Mouse (Mus musculus): ENCODE measurements around the gene Pde3a. TPM values are rescaled to one million over a fixed set of nuclear protein-coding genes. Genes with fewer than 3 reads are reported as not detected.

Gene Pde3a
- polyA plus RNA-seq, 1 experiment from 2014 or later, result 5.5 TPM

- no peak for ATAC-seq (ENCODE audit: insufficient number of reproducible peaks, insufficient read depth, low FRiP score, low TSS enrichment, low read depth)
- Histone ChIP-seq H3K36me3 (no peaks in the 10 kb centered on the region), H3K27ac (no peak overlapping the region), H3K4me2 (no peak overlapping the region), H3K4me3 (replicated peaks) (no peak overlapping the region), H3K27me3 (no peaks in the 10 kb centered on the region), H3K9me3 (no peaks in the 10 kb centered on the region), H3K9ac (replicated peaks) (no peak overlapping the region), H3K4me1 (replicated peaks) (0 out of 2 replicates have a peak, but pooled peaks cover 5% of the 10 kb centered on the region)
- 33% methylated on average over 5 of the region's 5 CpGs for WGBS
Observed at GRCm38 (mm10) chr6:141405496-141405895, 156.4 kb downstream of the Pde3a start.

GRCm38 (mm10) chr6:141408758-141409157 is 159.7 kb downstream of the Pde3a start:
- H3K9ac ChIP-seq (replicated peaks), result no peak overlapping the region
- no peak overlapping the region for H3K4me3 ChIP-seq (replicated peaks)
- no peaks in the 10 kb centered on the region for H3K9me3 ChIP-seq
- H3K36me3 ChIP-seq, result no peaks in the 10 kb centered on the region
- no peak overlapping the region for H3K27ac ChIP-seq
- 0 out of 2 replicates have a peak, but pooled peaks cover 5% of the 10 kb centered on the region for H3K4me1 ChIP-seq (replicated peaks)
- H3K4me2 ChIP-seq, result no peak overlapping the region
- 94% methylated on average over 4 of the region's 4 CpGs for WGBS
- H3K27me3 ChIP-seq, result no peaks in the 10 kb centered on the region
- no peak for ATAC-seq (ENCODE audit: insufficient number of reproducible peaks, insufficient read depth, low FRiP score, low TSS enrichment, low read depth)

- no peak overlapping the region for H3K27ac ChIP-seq
- no peak for ATAC-seq (ENCODE audit: insufficient number of reproducible peaks, insufficient read depth, low FRiP score, low TSS enrichment, low read depth)
- WGBS, result 83% methylated on average over 5 of the region's 5 CpGs
- no peak overlapping the region for H3K9ac ChIP-seq (replicated peaks)
- no peaks in the 10 kb centered on the region for H3K36me3 ChIP-seq
- no peak overlapping the region for H3K4me2 ChIP-seq
- H3K27me3 ChIP-seq, result no peaks in the 10 kb centered on the region
- H3K4me1 ChIP-seq (replicated peaks), result no peaks in the 10 kb centered on the region
- no peak overlapping the region for H3K4me3 ChIP-seq (replicated peaks)
- H3K9me3 ChIP-seq, result no peaks in the 10 kb centered on the region
Observed at GRCm38 (mm10) chr6:141410836-141411235, 161.8 kb downstream of the Pde3a start.

- no peak overlapping the region for H3K9ac ChIP-seq (replicated peaks)
- WGBS, result 85% methylated on average over 6 of the region's 6 CpGs
- H3K4me1 ChIP-seq (replicated peaks), result no peaks in the 10 kb centered on the region
- H3K36me3 ChIP-seq, result no peaks in the 10 kb centered on the region
- H3K27me3 ChIP-seq, result no peaks in the 10 kb centered on the region
- ATAC-seq (ENCODE audit: insufficient number of reproducible peaks, insufficient read depth, low FRiP score, low TSS enrichment, low read depth), result no peak
- H3K9me3 ChIP-seq, result no peaks in the 10 kb centered on the region
- H3K4me3 ChIP-seq (replicated peaks), result no peak overlapping the region
- H3K27ac ChIP-seq, result no peak overlapping the region
- H3K4me2 ChIP-seq, result no peak overlapping the region
Observed at GRCm38 (mm10) chr6:141425114-141425513, 176.0 kb downstream of the Pde3a start.

GRCm38 (mm10) chr6:141428587-141428986 is 179.5 kb downstream of the Pde3a start:
- Histone ChIP-seq H3K4me2 (no peak overlapping the region), H3K9ac (replicated peaks) (no peak overlapping the region), H3K27me3 (no peaks in the 10 kb centered on the region), H3K9me3 (peaks cover 8% of the 10 kb centered on the region; the same call in 1 of the 2 replicates), H3K36me3 (no peaks in the 10 kb centered on the region), H3K4me3 (replicated peaks) (no peak overlapping the region), H3K4me1 (replicated peaks) (no peaks in the 10 kb centered on the region), H3K27ac (no peak overlapping the region)
- WGBS, result 87% methylated on average over 4 of the region's 4 CpGs
- ATAC-seq (ENCODE audit: insufficient number of reproducible peaks, insufficient read depth, low FRiP score, low TSS enrichment, low read depth), result no peak

- Histone ChIP-seq H3K9ac (replicated peaks) (no peak overlapping the region), H3K27ac (no peak overlapping the region), H3K36me3 (no peaks in the 10 kb centered on the region), H3K4me3 (replicated peaks) (no peak overlapping the region), H3K9me3 (peaks cover 8% of the 10 kb centered on the region; the same call in 1 of the 2 replicates), H3K27me3 (no peaks in the 10 kb centered on the region), H3K4me1 (replicated peaks) (peaks cover 14% of the 10 kb centered on the region), H3K4me2 (no peak overlapping the region)
- WGBS, result 93% methylated on average over 1 of the region's 1 CpGs
- no peak for ATAC-seq (ENCODE audit: insufficient number of reproducible peaks, insufficient read depth, low FRiP score, low TSS enrichment, low read depth)
Observed at GRCm38 (mm10) chr6:141430134-141430533, 181.1 kb downstream of the Pde3a start.

GRCm38 (mm10) chr6:141432271-141432974 is 183.4 kb downstream of the Pde3a start:
- H3K27me3 ChIP-seq, result no peaks in the 10 kb centered on the region
- H3K27ac ChIP-seq, result no peak overlapping the region
- H3K9me3 ChIP-seq, result peaks cover 8% of the 10 kb centered on the region; the same call in 1 of the 2 replicates
- peaks cover 17% of the 10 kb centered on the region for H3K4me1 ChIP-seq (replicated peaks)
- H3K9ac ChIP-seq (replicated peaks), result no peak overlapping the region
- WGBS, result 84% methylated on average over 13 of the region's 13 CpGs
- H3K4me3 ChIP-seq (replicated peaks), result no peak overlapping the region
- ATAC-seq (ENCODE audit: insufficient number of reproducible peaks, insufficient read depth, low FRiP score, low TSS enrichment, low read depth), result no peak
- H3K4me2 ChIP-seq, result no peak overlapping the region
- no peaks in the 10 kb centered on the region for H3K36me3 ChIP-seq

GRCm38 (mm10) chr6:141433917-141434756 is 185.1 kb downstream of the Pde3a start:
- WGBS, result 13% methylated on average over 10 of the region's 10 CpGs
- peaks cover 17% of the 10 kb centered on the region for H3K4me1 ChIP-seq (replicated peaks)
- ATAC-seq (ENCODE audit: insufficient number of reproducible peaks, insufficient read depth, low FRiP score, low TSS enrichment, low read depth), result peak; percentile 73; the same call in 1 of the 2 replicates
- H3K9ac ChIP-seq (replicated peaks), result no peak overlapping the region
- no peaks in the 10 kb centered on the region for H3K36me3 ChIP-seq
- no peak overlapping the region for H3K27ac ChIP-seq
- H3K27me3 ChIP-seq, result no peaks in the 10 kb centered on the region
- peak overlapping the region; percentile 23 for H3K4me2 ChIP-seq
- H3K4me3 ChIP-seq (replicated peaks), result no peak overlapping the region
- H3K9me3 ChIP-seq, result peaks cover 12% of the 10 kb centered on the region; the same call in 1 of the 2 replicates

GRCm38 (mm10) chr6:141435160-141435559 is 186.1 kb downstream of the Pde3a start:
- H3K36me3 ChIP-seq, result no peaks in the 10 kb centered on the region
- 66% methylated on average over 4 of the region's 4 CpGs for WGBS
- no peak overlapping the region for H3K9ac ChIP-seq (replicated peaks)
- no peak for ATAC-seq (ENCODE audit: insufficient number of reproducible peaks, insufficient read depth, low FRiP score, low TSS enrichment, low read depth)
- peaks cover 17% of the 10 kb centered on the region for H3K4me1 ChIP-seq (replicated peaks)
- peaks cover 12% of the 10 kb centered on the region; the same call in 1 of the 2 replicates for H3K9me3 ChIP-seq
- no peak overlapping the region for H3K4me3 ChIP-seq (replicated peaks)
- no peak overlapping the region for H3K27ac ChIP-seq
- H3K27me3 ChIP-seq, result no peaks in the 10 kb centered on the region
- H3K4me2 ChIP-seq, result no peak overlapping the region

GRCm38 (mm10) chr6:141439965-141440364 is 190.9 kb downstream of the Pde3a start:
- Histone ChIP-seq H3K4me1 (replicated peaks) (peaks cover 4% of the 10 kb centered on the region; the same call in 1 of the 2 replicates), H3K9me3 (peaks cover 5% of the 10 kb centered on the region; the same call in 1 of the 2 replicates), H3K4me2 (no peak overlapping the region), H3K27ac (no peak overlapping the region), H3K9ac (replicated peaks) (no peak overlapping the region), H3K27me3 (no peaks in the 10 kb centered on the region), H3K36me3 (no peaks in the 10 kb centered on the region), H3K4me3 (replicated peaks) (no peak overlapping the region)
- no peak for ATAC-seq (ENCODE audit: insufficient number of reproducible peaks, insufficient read depth, low FRiP score, low TSS enrichment, low read depth)
- 72% methylated on average over 3 of the region's 3 CpGs for WGBS

- WGBS, result 15% methylated on average over 3 of the region's 3 CpGs
- no peak overlapping the region for H3K4me3 ChIP-seq (replicated peaks)
- no peak overlapping the region for H3K4me2 ChIP-seq
- ATAC-seq (ENCODE audit: insufficient number of reproducible peaks, insufficient read depth, low FRiP score, low TSS enrichment, low read depth), result no peak
- no peak overlapping the region for H3K27ac ChIP-seq
- no peak overlapping the region for H3K9ac ChIP-seq (replicated peaks)
- no peaks in the 10 kb centered on the region for H3K4me1 ChIP-seq (replicated peaks)
- H3K27me3 ChIP-seq, result no peaks in the 10 kb centered on the region
- no peaks in the 10 kb centered on the region for H3K9me3 ChIP-seq
- H3K36me3 ChIP-seq, result no peaks in the 10 kb centered on the region
Observed at GRCm38 (mm10) chr6:141447547-141447946, 198.5 kb downstream of the Pde3a start.
